Comparison of ENCODE assay signal across 7 mouse cellular contexts in the genomic region with DNA sequence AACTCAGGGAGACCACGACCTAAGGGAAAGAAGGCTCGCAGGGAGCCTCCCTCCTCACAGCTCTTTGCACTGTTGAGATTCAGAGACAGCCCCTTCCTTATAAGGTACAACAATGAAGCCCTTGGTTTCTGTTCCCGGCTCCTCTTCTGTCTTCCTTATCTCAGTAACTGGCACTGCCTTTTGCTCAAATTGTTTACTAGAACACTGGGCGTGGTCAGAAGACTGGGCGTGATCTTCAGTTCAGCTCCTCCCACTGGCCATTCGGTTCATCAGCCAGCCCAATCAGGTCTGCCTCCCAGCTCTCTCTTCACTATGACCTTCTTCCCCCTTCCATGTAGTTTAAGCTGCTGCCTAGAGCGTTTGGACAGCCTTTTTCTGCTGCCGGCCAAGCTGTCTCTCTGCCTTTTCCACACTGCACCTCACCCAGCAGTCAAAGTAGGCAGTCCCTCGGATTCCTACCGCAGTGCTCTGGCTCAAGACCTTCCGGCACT. TPM values are rescaled to one million over a fixed set of nuclear protein-coding genes. Genes with fewer than 3 reads are reported as not detected.
DNase-seq lines count a peak whose midpoint lies in the region.

No protein-coding gene starts in this region.

- H3K27me3 ChIP-seq in erythroblast, embryonic 14.5 days (ENCODE audit: control insufficient read depth) = no peaks in the 10 kb centered on the region

- H3K4me3 ChIP-seq in erythroblast, embryonic 14.5 days (replicated peaks) = peak overlapping the region; percentile 73

- peak; percentile 95 for DNase-seq in MEL-GATA-1-ER (ENCODE audit: extremely low read depth, low read depth)
- peak; percentile 84 for DNase-seq in adrenal gland, postnatal 14 days
- peak; percentile 76 for DNase-seq in heart, postnatal 25 days (ENCODE audit: low spot score)
- DNase-seq in kidney, postnatal 4 days = peak; percentile 59 to 75
- DNase-seq in mesoderm, embryonic 11.5 days (ENCODE audit: low read depth, low spot score) = peak; percentile 58
- peak; percentile 80 to 92 for DNase-seq in spleen, postnatal 10 days (ENCODE audit: low spot score in 2 of 2)

- H3K4me1 ChIP-seq in erythroblast, embryonic 14.5 days (ENCODE audit: control insufficient read depth) = peaks cover 86% of the 10 kb centered on the region

- intact Hi-C loops in heart, postnatal 25 days (cut with DNase I) = loop anchor here (5.0 to 10.0 kb wide), 4 partner anchors 35 to 498 kb away; a partner anchor contains a TSS

- no peaks in the 10 kb centered on the region for H3K9me3 ChIP-seq in erythroblast, embryonic 14.5 days (ENCODE audit: control insufficient read depth, low read length)

- peaks cover 38% of the 10 kb centered on the region for H3K36me3 ChIP-seq in erythroblast, embryonic 14.5 days (ENCODE audit: control insufficient read depth)

RNA-seq across cellular contexts. Expression of a gene that starts 19.3 kb away (rescaled TPM):
- total RNA-seq in adrenal gland, postnatal 14 days (2021) = 211 and 233 TPM in 2 replicates
- polyA plus RNA-seq in erythroblast, embryonic 14.5 days (2012) = 0.16 and 0.30 TPM in 2 replicates
- 100 to 1,000 TPM in 1 of 2 experiments, 10 to 100 TPM in 1; 97.3 to 109 TPM for total RNA-seq in heart, postnatal 25 days (2021)

RNA-seq across cellular contexts. Expression of a gene that starts 34.1 kb away (rescaled TPM):
- 36.1 and 39.4 TPM in 2 replicates for total RNA-seq in adrenal gland, postnatal 14 days (2021)
- 1.2 and 1.6 TPM in 2 replicates for polyA plus RNA-seq in erythroblast, embryonic 14.5 days (2012)
- 1 to 10 TPM; 4.7 to 5.7 TPM for total RNA-seq in heart, postnatal 25 days (2021)

Comparison
In these comparisons a context has a peak if more than half of its experiments do, and no peak if none do; other contexts are left out.
1. Peak in every context shown above with its lines: DNase-seq and H3K4me3 ChIP-seq.